In the genomic region with DNA sequence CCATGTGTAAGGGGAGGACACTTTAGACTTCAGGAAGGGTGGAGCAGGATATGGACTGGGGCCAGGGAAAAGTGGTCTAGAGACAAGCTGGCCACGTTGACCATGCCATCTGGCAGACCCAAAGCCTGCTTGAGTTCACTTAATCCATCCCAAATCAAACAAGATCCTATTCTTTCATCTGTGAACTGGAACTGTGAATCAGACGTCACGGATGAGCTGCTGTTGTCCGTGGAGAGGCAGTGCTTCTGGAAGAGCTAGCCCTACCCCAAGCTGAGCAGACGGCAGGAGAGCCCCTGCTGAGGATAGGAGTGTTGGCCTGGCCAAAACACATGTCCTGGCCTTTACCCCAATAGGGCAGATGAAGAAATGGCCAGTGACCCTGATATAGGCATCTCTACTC, we compare ENCODE assay signal across 21 mouse cellular contexts. TPM values are rescaled to one million over a fixed set of nuclear protein-coding genes. Genes with fewer than 3 reads are reported as not detected.
DNase-seq lines count a peak whose midpoint lies in the region; ATAC-seq and TF ChIP-seq lines count a peak whose summit lies in the region.
"Had no signal": no experiment of that assay in that cellular context is flagged by ENCODE, and none has a peak within 500 bp of the region (broad histone marks: within the 10 kb centered on the region; RNA-seq: fewer than 3 reads in every experiment).

No protein-coding gene starts in this region.

- ATAC-seq in kidney, embryonic 15.5 days (replicated peaks; ENCODE audit: low FRiP score), result 0 out of 2 replicates have a peak, but pooled peaks have one; percentile 34
- ATAC-seq in lung, postnatal 0 days, result peak; percentile 43; the same call in 1 of the 2 replicates
- ATAC-seq in stomach, postnatal 0 days (ENCODE audit: low FRiP score, low TSS enrichment), result peak; percentile 43
- ATAC-seq: CD4-positive, CD25-positive, alpha-beta regulatory T cell, adult 4 months; forebrain, embryonic 13.5 days; forebrain, postnatal 0 days had no signal

- no peak overlapping the region for H3K4me2 ChIP-seq in kidney, embryonic 15.5 days
- no peak overlapping the region for H3K4me2 ChIP-seq in lung, postnatal 0 days (replicated peaks; ENCODE audit: low read depth, low read length)
- H3K4me2 ChIP-seq in stomach, postnatal 0 days (replicated peaks; ENCODE audit: low read depth), result no peak overlapping the region
- H3K4me2 ChIP-seq: forebrain, embryonic 13.5 days; heart, embryonic 12.5 days had no signal

- H3K9me3 ChIP-seq in kidney, embryonic 15.5 days (replicated peaks), result no peaks in the 10 kb centered on the region
- no peaks in the 10 kb centered on the region for H3K9me3 ChIP-seq in lung, postnatal 0 days (ENCODE audit: low read length)
- no peaks in the 10 kb centered on the region for H3K9me3 ChIP-seq in stomach, postnatal 0 days (ENCODE audit: control insufficient read depth, low read length)
- H3K9me3 ChIP-seq: embryonic facial prominence, embryonic 10.5 days; heart, embryonic 12.5 days; hindbrain, embryonic 10.5 days had no signal

- H3K9ac ChIP-seq in kidney, embryonic 15.5 days, result no peak overlapping the region
- no peak overlapping the region for H3K9ac ChIP-seq in lung, postnatal 0 days (replicated peaks; ENCODE audit: low read depth)
- no peak overlapping the region for H3K9ac ChIP-seq in stomach, postnatal 0 days (ENCODE audit: low read length)
- H3K9ac ChIP-seq: forebrain, embryonic 13.5 days; forebrain, postnatal 0 days; heart, embryonic 12.5 days had no signal

- no peak for TF ChIP-seq EP300 in lung, postnatal 0 days (IDR thresholded peaks at IDR 0.05)
- no peak for TF ChIP-seq EP300 in stomach, postnatal 0 days (optimal IDR thresholded peaks at IDR 0.05)

- peak; percentile 35 to 42 for DNase-seq in cerebellum, postnatal 10 days
- DNase-seq in cerebellum, adult 11-12 months, result no peak
- DNase-seq in kidney, postnatal 10 days, result no peak
- no peak for DNase-seq in lung, postnatal 0 days (ENCODE audit: low spot score)
- no peak for DNase-seq in lung, postnatal 25 days (ENCODE audit: low spot score)
- DNase-seq in stomach, postnatal 0 days (ENCODE audit: low spot score), result no peak
- DNase-seq: adrenal gland, postnatal 10 days; B cell, adult 2 months; cerebellum, adult 11 months; cerebellum, adult 9-10 months; cerebellum, postnatal 36 days; forebrain, postnatal 0 days; gastrocnemius, postnatal 25 days had no signal

- H3K27me3 ChIP-seq in kidney, embryonic 15.5 days, result no peaks in the 10 kb centered on the region
- H3K27me3 ChIP-seq in lung, postnatal 0 days (replicated peaks; ENCODE audit: insufficient read depth, low read length), result no peaks in the 10 kb centered on the region
- no peaks in the 10 kb centered on the region for H3K27me3 ChIP-seq in stomach, postnatal 0 days (ENCODE audit: control insufficient read depth, insufficient read depth, low read length)
- H3K27me3 ChIP-seq: forebrain, embryonic 13.5 days; heart, embryonic 12.5 days had no signal

- no peak overlapping the region for H3K4me3 ChIP-seq in kidney, embryonic 15.5 days (replicated peaks)
- no peak overlapping the region for H3K4me3 ChIP-seq in lung, postnatal 0 days (ENCODE audit: low read depth, low read length)
- H3K4me3 ChIP-seq in stomach, postnatal 0 days (ENCODE audit: low read depth, low read length), result no peak overlapping the region
- H3K4me3 ChIP-seq: embryonic facial prominence, embryonic 10.5 days; forebrain, embryonic 13.5 days; heart, embryonic 12.5 days; hindbrain, embryonic 10.5 days had no signal

- 48% methylated on average over 5 of the region's 5 CpGs for WGBS in kidney, embryonic 15.5 days
- 72% methylated on average over 5 of the region's 5 CpGs for WGBS in lung, postnatal 0 days
- WGBS in stomach, postnatal 0 days, result 48% methylated on average over 5 of the region's 5 CpGs

- peaks cover 9% of the 10 kb centered on the region for H3K4me1 ChIP-seq in kidney, embryonic 15.5 days
- H3K4me1 ChIP-seq in lung, postnatal 0 days (ENCODE audit: insufficient read depth, low read depth, low read length), result 0 out of 2 replicates have a peak, but pooled peaks cover 3% of the 10 kb centered on the region
- H3K4me1 ChIP-seq in stomach, postnatal 0 days (replicated peaks; ENCODE audit: control insufficient read depth, insufficient read depth), result no peaks in the 10 kb centered on the region; the same call in 1 of the 2 replicates
- H3K4me1 ChIP-seq: embryonic facial prominence, embryonic 10.5 days; forebrain, embryonic 13.5 days; hindbrain, embryonic 10.5 days had no signal

- TF ChIP-seq CTCF in lung, postnatal 0 days (IDR thresholded peaks at IDR 0.05), result no peak
- TF ChIP-seq CTCF in stomach, postnatal 0 days (IDR thresholded peaks at IDR 0.05; ENCODE audit: low read depth), result no peak

- no peaks in the 10 kb centered on the region for H3K36me3 ChIP-seq in kidney, embryonic 15.5 days
- H3K36me3 ChIP-seq in lung, postnatal 0 days (ENCODE audit: insufficient read depth, low read length), result no peaks in the 10 kb centered on the region
- no peaks in the 10 kb centered on the region for H3K36me3 ChIP-seq in stomach, postnatal 0 days (ENCODE audit: control insufficient read depth, insufficient read depth, low read length)
- H3K36me3 ChIP-seq: embryonic facial prominence, embryonic 10.5 days; G1E; heart, embryonic 12.5 days; hindbrain, embryonic 10.5 days had no signal

- no peak overlapping the region for H3K27ac ChIP-seq in kidney, embryonic 15.5 days
- H3K27ac ChIP-seq in lung, postnatal 0 days (ENCODE audit: low read length), result no peak overlapping the region
- H3K27ac ChIP-seq in stomach, postnatal 0 days (replicated peaks), result 0 out of 2 replicates have a peak overlapping the region, but pooled peaks have one; percentile 30
- H3K27ac ChIP-seq: embryonic facial prominence, embryonic 10.5 days; forebrain, embryonic 13.5 days; hindbrain, embryonic 10.5 days had no signal

RNA-seq across cellular contexts. Expression of a gene that starts 3.9 kb away (rescaled TPM):
- 1.1 and 31.9 TPM in 2 replicates for polyA plus RNA-seq in kidney, embryonic 15.5 days (2015; fragmentation: Nextera tagmentation; extraction: Ambion mirVana)
- polyA plus RNA-seq in lung, postnatal 0 days (2015; fragmentation: Nextera tagmentation; extraction: Ambion mirVana), result 3.5 and 4.6 TPM in 2 replicates
- 75.5 and 86.9 TPM in 2 replicates for polyA plus RNA-seq in stomach, postnatal 0 days (2015; fragmentation: Nextera tagmentation; extraction: Ambion mirVana)
- polyA plus RNA-seq: CD4-positive, CD25-positive, alpha-beta regulatory T cell, adult 4 months; embryonic facial prominence, embryonic 10.5 days; embryonic facial prominence, embryonic 14.5 days; forebrain, embryonic 13.5 days; forebrain, postnatal 0 days; G1E; hindbrain, embryonic 10.5 days had no signal

RNA-seq across cellular contexts. Expression of a gene that starts 32.1 kb away (rescaled TPM):
- 218 and 220 TPM in 2 replicates for polyA plus RNA-seq in kidney, embryonic 15.5 days (2015; fragmentation: Nextera tagmentation; extraction: Ambion mirVana)
- polyA plus RNA-seq in lung, postnatal 0 days (2015; fragmentation: Nextera tagmentation; extraction: Ambion mirVana), result 231 and 234 TPM in 2 replicates
- polyA plus RNA-seq in stomach, postnatal 0 days (2015; fragmentation: Nextera tagmentation; extraction: Ambion mirVana), result 259 and 270 TPM in 2 replicates

RNA-seq across cellular contexts. Expression of a gene that starts 32.3 kb away (rescaled TPM):
- 114 and 121 TPM in 2 replicates for polyA plus RNA-seq in kidney, embryonic 15.5 days (2015; fragmentation: Nextera tagmentation; extraction: Ambion mirVana)
- polyA plus RNA-seq in lung, postnatal 0 days (2015; fragmentation: Nextera tagmentation; extraction: Ambion mirVana), result 150 and 159 TPM in 2 replicates
- polyA plus RNA-seq in stomach, postnatal 0 days (2015; fragmentation: Nextera tagmentation; extraction: Ambion mirVana), result 121 and 125 TPM in 2 replicates

RNA-seq across cellular contexts. Expression of a gene that starts 54.8 kb away (rescaled TPM):
- 87.3 and 87.9 TPM in 2 replicates for polyA plus RNA-seq in kidney, embryonic 15.5 days (2015; fragmentation: Nextera tagmentation; extraction: Ambion mirVana)
- polyA plus RNA-seq in lung, postnatal 0 days (2015; fragmentation: Nextera tagmentation; extraction: Ambion mirVana), result 31.7 and 34.5 TPM in 2 replicates
- polyA plus RNA-seq in stomach, postnatal 0 days (2015; fragmentation: Nextera tagmentation; extraction: Ambion mirVana), result 27.9 and 28.5 TPM in 2 replicates

Comparison
In these comparisons a context has a peak if more than half of its experiments do, and no peak if none do; other contexts are left out.
1. DNase-seq: peak in cerebellum, postnatal 10 days (2 of 2); none in cerebellum, adult 11-12 months (single experiment), kidney, postnatal 10 days (single experiment), lung, postnatal 0 days (single experiment), lung, postnatal 25 days (single experiment) and stomach, postnatal 0 days (single experiment).
2. Peak in every context shown above with its lines, with median percentiles within 50 percentile points of each other: ATAC-seq.